Mouse (Mus musculus) layer of hippocampus, postnatal 25 days (tissue): ENCODE measurements around the gene Hecw1. TPM values are rescaled to one million over a fixed set of nuclear protein-coding genes. Genes with fewer than 3 reads are reported as not detected.

Source experiments
- DNase-seq, 2 experiments: peaks; one replicate each; pipeline ENCODE4 v3.0.0; 2022; ENCODE audit warnings: mixed read lengths in 2 of 2, low spot score in 1 of 2; ENCODE audit errors: extremely low spot score in 1 of 2
- total RNA-seq, 2 experiments: library from RNA; stranded (reverse); gene quantifications; 2 replicates each; pipeline ENCODE4 v1.2.3; 2021

Hecw1 gene
- total RNA-seq: 10 to 100 TPM; 62.6 to 79.4 TPM

GRCm38 (mm10) chr13:14522906-14523269 is at the start of gene Hecw1:
Gene Hecw1 (minus strand): TSS chr13:14523228.
- DNase-seq: peak; percentile 31 to 46

GRCm38 (mm10) chr13:14561336-14561735 is 38.3 kb upstream of the Hecw1 start:
- no peak for DNase-seq

GRCm38 (mm10) chr13:14552628-14553027 is 29.6 kb upstream of the Hecw1 start:
- no peak for DNase-seq

GRCm38 (mm10) chr13:14542860-14543259 is 19.8 kb upstream of the Hecw1 start:
- no peak for DNase-seq

- DNase-seq: peak; percentile 29 to 56
Measured at GRCm38 (mm10) chr13:14522128-14522905, 711 bp downstream of the Hecw1 start.

GRCm38 (mm10) chr13:14521746-14522127 is 1.3 kb downstream of the Hecw1 start:
- DNase-seq: peak in 1 of 2 experiments; percentile 10

- DNase-seq: no peak
Measured at GRCm38 (mm10) chr13:14519605-14520004, 3.4 kb downstream of the Hecw1 start.

- DNase-seq: no peak
Measured at GRCm38 (mm10) chr13:14517478-14517877, 5.5 kb downstream of the Hecw1 start.

GRCm38 (mm10) chr13:14515106-14515505 is 7.9 kb downstream of the Hecw1 start:
- DNase-seq: no peak

GRCm38 (mm10) chr13:14513934-14514333 is 9.1 kb downstream of the Hecw1 start:
- DNase-seq: no peak

- no peak for DNase-seq
Measured at GRCm38 (mm10) chr13:14506765-14507164, 16.3 kb downstream of the Hecw1 start.

- DNase-seq: no peak
Measured at GRCm38 (mm10) chr13:14500251-14500650, 22.8 kb downstream of the Hecw1 start.

- no peak for DNase-seq
Measured at GRCm38 (mm10) chr13:14498780-14499179, 24.2 kb downstream of the Hecw1 start.

- no peak for DNase-seq
Measured at GRCm38 (mm10) chr13:14496954-14497353, 26.1 kb downstream of the Hecw1 start.

GRCm38 (mm10) chr13:14487812-14488211 is 35.2 kb downstream of the Hecw1 start:
- no peak for DNase-seq

- no peak for DNase-seq
Measured at GRCm38 (mm10) chr13:14471121-14471520, 51.9 kb downstream of the Hecw1 start.

GRCm38 (mm10) chr13:14467517-14467916 is 55.5 kb downstream of the Hecw1 start:
- no peak for DNase-seq

- no peak for DNase-seq
Measured at GRCm38 (mm10) chr13:14461036-14461435, 62.0 kb downstream of the Hecw1 start.

- DNase-seq: no peak
Measured at GRCm38 (mm10) chr13:14457043-14457442, 66.0 kb downstream of the Hecw1 start.

- no peak for DNase-seq
Measured at GRCm38 (mm10) chr13:14439540-14439939, 83.5 kb downstream of the Hecw1 start.

- DNase-seq: no peak
Measured at GRCm38 (mm10) chr13:14428845-14429553, 94.0 kb downstream of the Hecw1 start.

- no peak for DNase-seq
Measured at GRCm38 (mm10) chr13:14424836-14425235, 98.2 kb downstream of the Hecw1 start.
